Mouse (Mus musculus) right cerebral cortex, postnatal 10 days (tissue): Measurements from ENCODE around the gene Scel.
"Not testable (repeated sequence)": the region's sequence is repeated elsewhere in the genome, so short reads cannot be mapped to it uniquely, and the experiment has no call there.

Source experiments
- DNase-seq, 2 experiments: peaks; one replicate each; pipeline ENCODE4 v3.0.0; 2021; ENCODE audit warnings: low spot score in 2 of 2

Scel gene

DNA sequence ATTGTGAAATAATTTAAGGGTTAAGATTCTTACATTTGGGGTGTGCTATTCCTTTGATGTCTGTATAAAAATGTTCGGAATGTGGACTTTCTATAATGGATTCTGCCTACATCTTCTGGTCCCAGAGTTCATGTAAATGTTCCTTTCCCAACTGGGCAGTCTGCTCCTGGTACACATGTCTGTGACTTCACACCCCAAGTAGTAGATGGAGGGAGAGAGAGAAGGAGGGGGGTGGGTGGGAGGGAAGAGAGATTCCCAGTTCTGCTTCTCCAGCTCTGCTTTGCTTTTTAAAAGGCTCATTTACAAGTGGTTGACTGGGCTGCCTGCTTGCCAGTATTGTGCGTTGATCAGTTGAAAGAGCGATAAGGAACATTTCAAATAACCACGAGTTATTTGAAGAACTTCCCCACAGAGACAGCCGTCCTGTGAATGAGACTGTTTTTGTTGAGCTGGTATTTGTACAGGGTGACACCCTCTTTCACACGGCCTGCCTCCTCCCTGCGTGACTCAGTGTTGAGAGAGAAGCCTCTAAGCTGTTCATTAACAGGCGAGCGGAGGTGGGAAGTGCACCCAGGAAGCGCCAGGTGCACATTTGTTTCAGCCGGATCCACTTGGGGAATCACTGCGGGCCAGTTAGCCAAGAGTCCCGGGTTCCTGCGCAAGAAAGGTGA, at the start of gene Scel:
TSS of gene Scel (plus strand) at position 541 of the 671 bp plus-strand sequence.
- no peak for DNase-seq

DNA sequence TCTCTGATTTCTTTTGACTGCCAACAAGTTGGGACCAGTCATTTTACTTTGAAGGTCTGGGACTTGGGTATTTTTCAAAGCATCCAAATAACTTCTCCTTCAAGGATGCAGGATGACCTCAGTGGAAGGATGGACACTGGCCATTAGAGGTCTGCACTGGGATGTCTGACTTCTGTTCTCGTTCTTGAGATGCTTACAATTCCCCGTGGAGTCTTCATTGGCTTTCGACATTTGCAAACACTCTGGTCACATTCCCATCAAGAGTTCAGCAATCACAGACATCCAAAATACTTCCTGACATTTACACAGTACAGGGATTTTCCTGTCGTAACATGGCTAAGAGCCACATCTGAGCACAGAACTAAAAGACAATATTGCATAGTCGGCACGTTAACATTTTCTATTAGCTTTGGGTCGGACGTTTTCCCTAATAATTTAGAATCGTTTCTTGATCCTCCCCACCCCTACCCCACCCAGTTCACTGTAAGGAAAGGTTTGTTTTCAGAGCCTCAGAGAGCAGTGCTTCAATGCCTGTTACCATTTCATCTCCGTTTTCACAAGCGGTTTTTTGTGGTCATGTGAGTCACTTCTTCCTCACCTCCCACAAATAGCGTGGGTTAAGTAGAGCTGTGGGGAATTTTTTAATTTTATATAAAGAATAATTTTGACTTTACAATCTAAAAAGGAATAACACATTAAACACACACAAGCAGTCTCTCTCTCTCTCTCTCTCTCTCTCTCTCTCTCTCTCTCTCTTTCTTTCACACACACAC, 44.3 kb upstream of the Scel start:
- no peak for DNase-seq

DNA sequence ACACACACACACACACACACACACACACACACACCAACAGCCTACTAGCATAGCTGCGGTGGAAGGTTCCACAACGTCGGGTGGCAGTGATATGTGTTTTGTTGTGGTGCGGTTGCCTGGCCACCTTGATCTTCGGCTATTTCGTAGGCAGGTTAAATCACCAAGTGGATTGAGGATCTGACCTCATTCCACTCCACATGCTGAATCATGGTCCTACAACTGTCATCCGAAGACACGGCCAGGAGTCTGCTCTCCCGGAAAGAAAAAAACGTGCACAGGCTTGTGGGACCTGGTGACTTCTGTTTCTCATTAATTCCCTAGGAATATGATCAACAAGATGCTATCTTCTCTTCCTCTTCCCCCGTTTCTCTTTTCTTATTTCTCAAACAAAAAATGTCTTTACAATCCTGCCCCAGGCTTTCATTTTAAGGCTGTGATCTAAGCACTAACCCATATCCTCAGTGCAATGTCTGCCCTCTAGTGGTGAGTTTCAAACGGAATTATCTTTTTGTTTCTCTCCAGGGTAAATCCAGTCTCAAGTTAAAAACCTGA, 43.6 kb upstream of the Scel start:
- peak in 1 of 2 experiments; percentile 58 for DNase-seq

DNA sequence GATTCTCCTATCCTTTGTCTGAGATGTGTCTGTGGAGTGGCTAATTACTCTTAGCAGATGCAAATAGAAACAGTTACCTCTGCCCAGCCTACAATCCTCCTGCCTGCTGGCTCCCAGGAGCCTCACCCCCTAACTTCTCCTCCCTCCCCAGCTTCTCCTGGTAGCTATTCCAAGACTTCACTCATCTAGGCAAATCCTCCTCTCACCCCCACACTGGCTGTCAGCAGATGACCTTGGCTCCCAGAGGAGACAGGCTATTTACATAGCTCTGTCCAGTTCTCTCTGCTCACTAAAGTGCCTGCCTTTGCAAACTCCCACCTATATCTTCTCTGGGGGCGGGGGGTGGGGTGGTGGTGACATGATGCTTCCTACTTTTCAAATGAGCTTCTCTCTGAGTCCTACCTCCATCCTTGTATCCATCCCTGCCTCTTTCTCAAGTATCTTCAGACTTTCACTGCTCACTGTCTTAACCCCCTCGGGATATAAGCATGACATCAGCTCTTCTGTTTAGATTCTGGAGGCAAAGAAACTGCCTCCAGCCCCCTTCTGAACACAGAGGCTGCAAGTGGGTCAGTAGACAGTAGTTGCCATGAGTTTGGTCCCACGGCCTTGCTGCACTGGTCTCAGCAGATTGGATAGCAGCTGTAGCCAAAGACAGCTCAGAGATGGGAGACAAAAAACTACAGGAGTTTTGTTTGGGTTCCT, 41.9 kb upstream of the Scel start:
- no peak for DNase-seq

DNA sequence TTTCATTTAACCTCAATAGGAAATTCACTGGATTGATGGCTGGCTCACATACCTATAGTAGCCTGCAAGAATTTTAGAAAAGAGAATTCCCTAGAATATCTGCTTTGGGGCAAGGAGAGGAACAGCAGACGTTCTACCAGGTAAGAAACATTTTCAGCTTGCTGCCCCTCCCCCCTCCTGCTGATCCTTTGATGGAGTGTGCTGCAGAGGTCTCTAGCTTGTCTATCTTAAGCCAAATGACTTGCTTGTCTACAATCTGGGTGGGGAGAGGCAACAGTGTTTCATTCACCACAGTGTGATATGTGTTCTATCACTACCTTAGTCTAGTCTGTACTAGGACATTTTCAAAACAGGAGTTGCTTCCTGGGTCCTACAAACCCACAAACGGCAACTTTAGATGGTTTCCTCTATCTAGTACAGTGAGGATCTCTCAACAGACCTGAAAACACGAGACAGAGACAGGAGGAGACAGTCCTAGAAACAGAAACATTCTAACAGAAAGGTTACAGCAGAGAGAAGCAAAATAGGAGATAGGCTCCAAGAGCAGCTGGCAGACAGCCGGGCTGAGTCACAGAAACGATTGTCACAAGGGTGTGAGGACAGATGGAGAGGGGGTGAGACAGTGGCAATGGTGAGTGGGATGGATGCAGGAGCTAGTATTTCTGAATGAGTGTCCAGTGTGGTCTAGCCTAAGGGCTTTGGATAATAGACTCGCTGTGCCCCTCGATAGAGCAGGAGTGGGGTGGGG, 41.2 kb upstream of the Scel start:
- peak; percentile 69 to 78 for DNase-seq

DNA sequence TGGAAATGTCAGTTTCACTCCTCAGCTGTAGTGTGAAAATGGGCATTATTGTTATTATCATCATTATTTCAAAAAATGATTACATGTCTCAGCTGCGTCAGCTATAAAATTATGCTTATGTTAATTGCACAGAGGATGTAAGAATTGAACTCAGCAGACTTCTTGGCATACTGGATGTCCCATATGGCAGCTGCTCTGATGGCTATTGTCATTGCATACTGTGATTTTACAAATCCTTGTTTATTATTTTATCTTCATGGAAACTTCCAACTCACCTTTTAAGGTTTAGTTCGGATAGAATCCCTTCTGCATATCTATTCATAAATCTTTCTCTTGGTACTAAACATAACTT, 40.6 kb upstream of the Scel start:
- no peak for DNase-seq

GRCm38 (mm10) chr14:103475312-103475711, 37.8 kb upstream of the Scel start:
- DNase-seq = no peak

GRCm38 (mm10) chr14:103476232-103476631, 36.9 kb upstream of the Scel start:
- not testable (repeated sequence) for DNase-seq

- no peak for DNase-seq
These were observed 35.9 kb upstream of the Scel start for GRCm38 (mm10) chr14:103477281-103477680.

DNA sequence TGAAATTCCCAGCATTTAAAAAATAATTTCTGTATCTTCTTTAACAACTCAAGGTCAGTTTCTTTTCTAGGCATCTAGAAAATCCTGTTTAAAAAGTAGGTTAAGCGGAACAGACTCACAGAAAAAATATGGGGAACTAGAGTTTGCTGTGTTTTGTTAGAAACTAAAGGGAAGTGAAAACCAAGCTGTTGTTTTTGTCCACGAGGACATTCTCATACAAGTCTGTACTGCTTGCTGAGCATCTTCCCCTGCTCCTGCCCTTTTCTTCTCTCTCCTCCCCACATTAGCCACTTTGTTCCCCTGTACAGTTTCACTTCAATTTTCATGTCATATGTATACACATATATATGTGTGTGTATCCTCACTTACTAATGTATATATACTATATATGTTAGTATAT, 35.2 kb upstream of the Scel start:
- no peak for DNase-seq

- DNase-seq = no peak
These were observed 33.7 kb upstream of the Scel start for GRCm38 (mm10) chr14:103479446-103479845.

DNA sequence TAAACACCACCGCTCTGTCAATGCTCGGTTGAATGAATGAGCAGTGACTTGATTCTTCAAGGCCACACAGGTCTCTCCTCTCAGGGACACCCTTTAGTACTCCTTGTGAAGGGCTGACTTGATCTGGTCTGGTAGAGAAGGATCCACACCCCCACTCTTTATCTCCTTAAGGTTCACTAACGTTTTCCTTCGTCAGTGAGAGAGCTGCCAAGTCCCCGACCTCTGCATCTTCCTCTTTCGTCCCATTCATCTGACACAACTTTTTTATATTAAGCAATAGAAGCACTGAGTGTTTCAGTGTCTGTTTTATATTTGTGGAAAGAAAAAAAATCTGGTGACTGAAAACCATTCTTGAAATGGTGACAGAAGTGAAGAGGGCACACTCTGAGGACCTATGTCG, 31.6 kb upstream of the Scel start:
- no peak for DNase-seq

- no peak for DNase-seq
These were observed 27.5 kb upstream of the Scel start for GRCm38 (mm10) chr14:103485671-103486070.

DNA sequence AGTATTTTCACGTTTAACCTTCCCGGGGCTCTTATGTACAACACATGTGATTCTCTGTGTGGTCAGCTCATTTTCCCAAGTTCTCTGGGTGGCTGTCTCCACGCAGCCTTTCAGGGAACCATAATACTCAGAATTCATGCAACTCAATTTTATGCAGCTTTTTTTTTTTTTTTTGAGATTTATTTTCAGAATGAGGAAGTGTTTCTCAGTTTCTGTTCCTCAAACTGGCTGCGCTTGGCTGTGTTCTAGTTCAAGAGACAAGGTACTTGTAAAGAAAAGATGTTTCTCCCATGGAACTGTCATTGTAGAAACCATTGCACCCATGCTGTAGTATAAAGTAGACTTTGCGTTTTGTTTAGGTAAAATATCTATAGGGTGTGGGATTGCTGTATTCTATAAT, 26.2 kb upstream of the Scel start:
- no peak for DNase-seq

GRCm38 (mm10) chr14:103488659-103489058, 24.5 kb upstream of the Scel start:
- DNase-seq = no peak

DNA sequence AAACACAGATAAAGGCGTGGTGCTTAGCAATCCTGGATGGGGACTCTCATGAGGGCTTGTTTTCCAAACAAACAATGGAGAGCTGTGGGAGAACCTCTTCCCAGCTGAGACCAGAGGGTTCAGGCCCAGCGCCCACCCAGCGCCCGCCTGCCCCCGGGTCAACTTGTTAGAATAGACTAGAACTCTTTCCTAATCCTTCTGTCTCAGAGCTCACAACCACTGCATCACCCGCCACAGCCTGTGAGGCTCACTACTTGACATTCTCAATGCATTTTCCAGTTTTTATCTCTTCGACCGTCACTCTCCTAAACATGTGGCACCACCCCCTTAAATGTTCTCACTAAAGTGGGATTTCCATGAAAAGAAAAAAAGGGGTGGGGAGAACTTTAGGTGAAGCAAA, 14.9 kb upstream of the Scel start:
- no peak for DNase-seq

DNA sequence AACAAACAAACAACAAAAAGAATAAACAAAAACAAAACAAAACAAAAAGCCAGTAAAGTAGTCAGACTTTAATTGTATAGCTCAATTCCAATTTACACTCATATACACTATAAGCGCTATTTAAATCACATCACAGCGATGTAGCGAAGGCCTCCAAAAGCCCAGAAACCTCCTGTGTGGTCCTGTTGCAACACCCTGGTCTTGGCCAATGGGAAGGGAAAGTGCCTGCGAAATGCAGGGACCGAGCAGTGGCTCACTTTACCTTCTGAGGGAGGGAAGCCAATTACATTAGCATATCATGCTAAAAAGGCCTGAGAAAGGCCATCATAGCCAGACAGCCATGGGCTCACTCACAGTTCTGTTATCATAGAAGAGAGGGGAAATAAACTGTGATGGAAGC, 14.5 kb upstream of the Scel start:
- no peak for DNase-seq

DNA sequence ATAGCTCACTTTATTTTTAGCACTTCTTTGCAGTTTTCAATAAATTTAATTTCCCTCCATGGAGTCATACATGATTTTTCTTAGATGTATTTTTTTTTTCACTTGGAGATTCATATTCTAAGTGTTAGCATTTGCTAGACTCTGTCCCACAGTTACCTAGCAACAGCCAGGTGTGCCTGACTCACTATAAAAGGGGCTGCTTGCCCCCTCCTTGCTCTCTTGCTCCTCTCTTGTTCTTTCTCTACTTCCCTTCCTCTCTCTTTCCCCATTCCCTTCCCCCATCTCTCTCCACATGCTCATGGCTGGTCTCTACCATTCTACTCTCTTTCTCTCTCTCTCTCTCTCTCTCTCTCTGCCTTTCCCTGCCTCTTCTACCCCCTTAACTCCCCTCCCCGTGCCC, 14.1 kb upstream of the Scel start:
- no peak for DNase-seq

GRCm38 (mm10) chr14:103500309-103500708, 12.8 kb upstream of the Scel start:
- no peak for DNase-seq

- DNase-seq = no peak
These were observed 12.2 kb upstream of the Scel start for GRCm38 (mm10) chr14:103500941-103501340.

DNA sequence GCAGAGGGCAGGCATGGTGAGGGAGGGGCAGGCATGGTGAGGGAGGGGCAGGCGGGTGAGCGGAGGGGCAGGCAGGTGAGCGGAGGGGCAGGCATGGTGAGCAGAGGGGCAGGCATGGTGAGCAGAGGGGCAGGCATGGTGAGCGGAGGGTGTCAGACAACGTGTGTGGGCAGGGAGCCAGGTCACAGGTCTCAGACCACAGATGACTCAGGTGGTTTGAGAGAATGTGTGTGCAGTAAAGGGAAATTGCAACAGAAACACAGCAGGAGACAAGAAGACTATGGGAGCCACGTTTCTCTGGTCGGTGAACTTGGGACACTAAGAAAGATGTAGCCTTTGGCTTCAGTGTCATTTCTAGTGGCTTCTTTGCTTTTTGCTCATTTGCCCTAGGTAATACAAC, 8.6 kb upstream of the Scel start:
- no peak for DNase-seq

DNA sequence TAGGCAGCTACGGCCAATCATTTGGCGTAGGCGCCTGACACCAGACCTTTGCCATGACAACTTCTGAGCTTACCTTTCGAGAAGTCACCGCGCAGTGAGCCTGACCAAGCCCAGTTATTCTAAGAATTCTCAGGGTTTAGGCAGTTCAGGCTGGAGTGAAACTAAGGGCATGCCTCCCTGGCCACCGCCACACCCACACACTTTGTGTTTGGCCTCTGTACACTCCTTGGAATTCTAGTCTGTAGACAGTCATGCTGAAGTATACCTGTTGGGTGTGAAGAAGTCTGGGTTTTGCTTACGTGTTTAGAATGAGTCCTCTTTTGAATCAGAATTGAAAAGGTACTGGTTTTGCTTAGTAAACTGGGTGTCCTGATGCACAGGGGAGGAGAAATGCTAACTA, 3.6 kb upstream of the Scel start:
- DNase-seq = no peak
